Mouse (Mus musculus): ENCODE data around the gene Pla2g4b. TPM values are rescaled to one million over a fixed set of nuclear protein-coding genes. Genes with fewer than 3 reads are reported as not detected.

The Pla2g4b gene
- total and polyA plus RNA-seq, 3 experiments: 0.90 to 2.7 (median 2.5) TPM

DNA sequence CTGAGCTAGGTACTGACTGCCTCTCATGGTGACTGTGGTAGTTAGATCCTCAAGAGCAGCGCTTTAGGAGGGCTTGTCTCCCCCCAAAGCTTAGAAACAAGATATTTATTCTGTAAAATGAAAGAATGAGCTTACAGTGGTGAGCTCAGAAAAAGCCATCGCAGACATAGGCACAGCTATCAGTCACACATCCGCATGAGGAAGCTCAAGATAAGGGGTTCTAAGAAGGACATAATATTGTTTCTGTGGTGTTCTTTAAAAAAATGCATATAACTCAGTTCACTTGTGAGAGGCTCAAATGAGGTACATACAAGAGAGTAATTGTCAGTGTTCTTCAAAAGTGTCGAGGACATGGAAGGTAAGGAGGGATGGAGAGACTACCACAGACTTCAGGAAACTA, 17.3 kb upstream of the Pla2g4b start:
- Histone ChIP-seq H3K4me2 (ENCODE audit: insufficient read depth, low read depth, poor library complexity, severe bottlenecking) (no peak overlapping the region), H3K27me3 (replicated peaks) (no peaks in the 10 kb centered on the region), H3K79me2 (replicated peaks; ENCODE audit: control insufficient read depth, extremely low read depth, insufficient read depth, poor library complexity, severe bottlenecking) (no peaks in the 10 kb centered on the region), H3K4me3 (replicated peaks in 1 of 3; ENCODE audit: low read depth in 2 of 3, low read length in 2 of 3, poor library complexity in 1 of 3) (no peak overlapping the region), H3K27ac (ENCODE audit: insufficient read depth, low read depth) (no peak overlapping the region), H3K9me3 (replicated peaks; ENCODE audit: low read length) (no peaks in the 10 kb centered on the region), H3K9ac (ENCODE audit: insufficient read depth, low read depth) (no peak overlapping the region), H3K4me1 (ENCODE audit: control insufficient read depth in 1 of 2, insufficient read depth in 2 of 2) (peaks cover 0 to 6% of the 10 kb centered on the region in 2 experiments; a peak in 1 of 4 replicates), H3K36me3 (replicated peaks in 1 of 2; ENCODE audit: control insufficient read depth in 1 of 2, insufficient read depth in 1 of 2, low read length in 1 of 2) (peaks cover 32 to 76% of the 10 kb centered on the region in 2 experiments)
- no peak for DNase-seq (ENCODE audit: extremely low read depth)
- TF ChIP-seq USF1 (IDR thresholded peaks at IDR 0.05; ENCODE audit: low read depth, low read length) (no peak), TCF12 (IDR thresholded peaks at IDR 0.05; ENCODE audit: low read depth, low read length) (no peak), KAT2A (IDR thresholded peaks at IDR 0.05; ENCODE audit: insufficient replicate concordance, low read length) (no peak), MAFK (IDR thresholded peaks at IDR 0.05; ENCODE audit: insufficient replicate concordance, low read length) (no peak), JUN (IDR thresholded peaks at IDR 0.05; ENCODE audit: insufficient read depth, low read depth, low read length) (no peak), MYC (IDR thresholded peaks at IDR 0.05; ENCODE audit: low read depth, low read length) (no peak), GABPA (IDR thresholded peaks at IDR 0.05; ENCODE audit: insufficient replicate concordance, low read depth, low read length) (no peak), ZNF384 (IDR thresholded peaks at IDR 0.05; ENCODE audit: low read depth, low read length) (no peak)
- dilution Hi-C loops (cut with MboI; ENCODE audit: extremely low pct_ligation_motif_present, extremely low pct_unique_long_range_greater_than_20kb, low sequenced_read_pairs) (no loop called here), in situ Hi-C loops (cut with MboI; ENCODE audit: low pct_ligation_motif_present, low pct_unique_long_range_greater_than_20kb, low sequenced_read_pairs) (loop anchor here (5.0 kb wide), 1 partner anchor 44 kb away; the partner anchor contains the start of gene Mapkbp1)

DNA sequence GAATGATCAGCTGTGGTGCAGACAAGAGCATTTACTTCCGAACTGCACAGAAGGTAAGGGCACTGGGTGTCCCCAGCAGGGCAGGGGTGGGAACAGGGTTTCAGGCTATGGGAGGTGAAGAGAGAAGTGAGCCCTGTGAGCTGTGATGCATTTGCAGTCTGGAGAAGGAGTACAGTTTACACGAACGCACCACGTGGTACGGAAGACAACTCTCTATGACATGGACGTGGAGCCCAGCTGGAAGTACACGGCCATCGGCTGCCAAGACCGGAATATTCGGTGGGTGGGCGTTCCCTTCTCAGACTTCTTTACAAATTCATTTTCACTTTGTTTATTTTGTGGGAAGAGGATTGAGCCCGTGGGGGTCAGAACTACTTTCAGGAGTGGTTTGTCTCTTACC, 15.6 kb upstream of the Pla2g4b start:
- in situ Hi-C loops (cut with MboI; ENCODE audit: low pct_ligation_motif_present, low pct_unique_long_range_greater_than_20kb, low sequenced_read_pairs): loop anchor here (5.0 kb wide), 1 partner anchor 45 kb away; the partner anchor contains the start of gene Mapkbp1
- dilution Hi-C loops (cut with MboI; ENCODE audit: extremely low pct_ligation_motif_present, extremely low pct_unique_long_range_greater_than_20kb, low sequenced_read_pairs): no loop called here
- H3K9ac ChIP-seq (ENCODE audit: insufficient read depth, low read depth): no peak overlapping the region
- no peak for DNase-seq (ENCODE audit: extremely low read depth)
- no peaks in the 10 kb centered on the region for H3K79me2 ChIP-seq (replicated peaks; ENCODE audit: control insufficient read depth, extremely low read depth, insufficient read depth, poor library complexity, severe bottlenecking)
- peaks cover 47 to 88% of the 10 kb centered on the region in 2 experiments for H3K36me3 ChIP-seq (replicated peaks in 1 of 2; ENCODE audit: control insufficient read depth in 1 of 2, insufficient read depth in 1 of 2, low read length in 1 of 2)
- H3K27ac ChIP-seq (ENCODE audit: insufficient read depth, low read depth): no peak overlapping the region
- H3K4me3 ChIP-seq (replicated peaks in 1 of 3; ENCODE audit: low read depth in 2 of 3, low read length in 2 of 3, poor library complexity in 1 of 3): no peak overlapping the region
- no peaks in the 10 kb centered on the region for H3K4me1 ChIP-seq (ENCODE audit: control insufficient read depth in 1 of 2, insufficient read depth in 2 of 2)
- TF ChIP-seq POLR2A (IDR thresholded peaks at IDR 0.05; ENCODE audit: low read depth, low read length) (no peak), POLR2AphosphoS2 (IDR thresholded peaks at IDR 0.05; ENCODE audit: low read depth, low read length) (no peak), MAFK (IDR thresholded peaks at IDR 0.05; ENCODE audit: insufficient replicate concordance, low read length) (no peak), CTCF (conservative IDR thresholded peaks at IDR 0.05 in 1 of 2, IDR thresholded peaks at IDR 0.05 in 1 of 2; ENCODE audit: low read depth in 2 of 2, low read length in 2 of 2) (no peak)
- H3K9me3 ChIP-seq (replicated peaks; ENCODE audit: low read length): no peaks in the 10 kb centered on the region
- H3K27me3 ChIP-seq (replicated peaks): no peaks in the 10 kb centered on the region
- no peak overlapping the region for H3K4me2 ChIP-seq (ENCODE audit: insufficient read depth, low read depth, poor library complexity, severe bottlenecking)

DNA sequence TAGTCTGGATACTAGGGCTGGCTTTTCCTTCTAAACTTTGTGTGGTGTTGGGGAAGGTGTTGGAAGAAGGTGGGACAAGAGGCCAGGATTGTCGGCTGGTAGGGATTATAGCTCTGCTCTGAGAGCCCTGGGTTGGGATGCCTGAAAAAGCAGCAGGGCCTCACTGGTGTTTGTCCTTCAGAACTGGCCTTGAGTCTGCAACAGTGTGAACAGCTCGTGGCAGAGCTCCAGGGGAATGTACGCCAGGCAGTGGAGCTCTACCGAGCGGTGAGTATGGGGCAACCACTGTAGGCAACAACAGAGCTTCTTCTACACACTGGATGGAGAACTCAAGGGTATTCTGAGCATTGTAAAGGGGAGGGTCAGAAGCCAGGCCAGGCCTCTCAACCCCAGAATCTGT, 8.9 kb upstream of the Pla2g4b start:
- in situ Hi-C loops (cut with MboI; ENCODE audit: low pct_ligation_motif_present, low pct_unique_long_range_greater_than_20kb, low sequenced_read_pairs): no loop called here
- peaks cover 37 to 68% of the 10 kb centered on the region in 2 experiments for H3K36me3 ChIP-seq (replicated peaks in 1 of 2; ENCODE audit: control insufficient read depth in 1 of 2, insufficient read depth in 1 of 2, low read length in 1 of 2)

More for the DNA sequence above, 8.9 kb upstream of the Pla2g4b start:
- H3K27me3 ChIP-seq (replicated peaks): no peaks in the 10 kb centered on the region
- DNase-seq (ENCODE audit: extremely low read depth): no peak
- H3K79me2 ChIP-seq (replicated peaks; ENCODE audit: control insufficient read depth, extremely low read depth, insufficient read depth, poor library complexity, severe bottlenecking): no peaks in the 10 kb centered on the region
- H3K4me3 ChIP-seq (replicated peaks in 1 of 3; ENCODE audit: low read depth in 2 of 3, low read length in 2 of 3, poor library complexity in 1 of 3): no peak overlapping the region
- TF ChIP-seq CTCF (conservative IDR thresholded peaks at IDR 0.05 in 1 of 2, IDR thresholded peaks at IDR 0.05 in 1 of 2; ENCODE audit: low read depth in 2 of 2, low read length in 2 of 2) (no peak), UBTF (IDR thresholded peaks at IDR 0.05; ENCODE audit: low read depth, low read length) (no peak), EP300 (IDR thresholded peaks at IDR 0.05; ENCODE audit: low read length) (no peak), CHD2 (IDR thresholded peaks at IDR 0.05; ENCODE audit: low read length) (no peak), SMC3 (IDR thresholded peaks at IDR 0.05; ENCODE audit: low read depth, low read length) (no peak), MXI1 (IDR thresholded peaks at IDR 0.05; ENCODE audit: low read depth, low read length) (no peak), ZKSCAN1 (IDR thresholded peaks at IDR 0.05; ENCODE audit: borderline replicate concordance, low read depth, low read length) (no peak), MAZ (IDR thresholded peaks at IDR 0.05; ENCODE audit: low read depth, low read length) (no peak), POLR2AphosphoS2 (IDR thresholded peaks at IDR 0.05; ENCODE audit: low read depth, low read length) (no peak), MYC (IDR thresholded peaks at IDR 0.05; ENCODE audit: low read depth, low read length) (no peak), USF2 (conservative IDR thresholded peaks at IDR 0.05; ENCODE audit: low read depth, low read length) (no peak), KAT2A (IDR thresholded peaks at IDR 0.05; ENCODE audit: insufficient replicate concordance, low read length) (no peak), GABPA (IDR thresholded peaks at IDR 0.05; ENCODE audit: insufficient replicate concordance, low read depth, low read length) (no peak), IRF4 (IDR thresholded peaks at IDR 0.05; ENCODE audit: low read depth, low read length) (no peak), ZMIZ1 (IDR thresholded peaks at IDR 0.05; ENCODE audit: low read depth, low read length) (no peak), TBP (conservative IDR thresholded peaks at IDR 0.05; ENCODE audit: low read depth, low read length) (no peak), HCFC1 (IDR thresholded peaks at IDR 0.05; ENCODE audit: low read depth, low read length) (no peak)
- H3K9me3 ChIP-seq (replicated peaks; ENCODE audit: low read length): no peaks in the 10 kb centered on the region
- no peak overlapping the region for H3K27ac ChIP-seq (ENCODE audit: insufficient read depth, low read depth)
- H3K4me2 ChIP-seq (ENCODE audit: insufficient read depth, low read depth, poor library complexity, severe bottlenecking): no peak overlapping the region
- no peak overlapping the region for H3K9ac ChIP-seq (ENCODE audit: insufficient read depth, low read depth)
- dilution Hi-C loops (cut with MboI; ENCODE audit: extremely low pct_ligation_motif_present, extremely low pct_unique_long_range_greater_than_20kb, low sequenced_read_pairs): no loop called here
- H3K4me1 ChIP-seq (ENCODE audit: control insufficient read depth in 1 of 2, insufficient read depth in 2 of 2): peaks cover 5 to 22% of the 10 kb centered on the region in 2 experiments; a peak in 3 of 4 replicates

Data from CH12.LX (cell line).